Mouse (Mus musculus) bone marrow macrophage, adult 2 months (primary cell): ENCODE results near the gene Vps45.

Experiments used
- CTCF ChIP-seq: IDR thresholded peaks from 2 replicates; pipeline ENCODE4 v1.5.1; 2012; ENCODE audit warnings: low read depth, mild to moderate bottlenecking, low read length, moderate library complexity
- POLR2A ChIP-seq: IDR thresholded peaks from 2 replicates; pipeline ENCODE4 v1.6.1; 2012; ENCODE audit warnings: mild to moderate bottlenecking, low read depth, low read length, borderline replicate concordance

- no peak for TF ChIP-seq CTCF
- TF ChIP-seq POLR2A = no peak
Measured at GRCm38 (mm10) chr3:96078066-96078465, 19.8 kb upstream of the Vps45 start.
